Mouse (Mus musculus): ENCODE measurements at regions not wholly inside any gene's neighbourhood (a gene's known extent, or its start where the extent isn't known, plus 50 kb on each side); places are given as distances from the start of the nearest gene placed in this dataset.

DNA sequence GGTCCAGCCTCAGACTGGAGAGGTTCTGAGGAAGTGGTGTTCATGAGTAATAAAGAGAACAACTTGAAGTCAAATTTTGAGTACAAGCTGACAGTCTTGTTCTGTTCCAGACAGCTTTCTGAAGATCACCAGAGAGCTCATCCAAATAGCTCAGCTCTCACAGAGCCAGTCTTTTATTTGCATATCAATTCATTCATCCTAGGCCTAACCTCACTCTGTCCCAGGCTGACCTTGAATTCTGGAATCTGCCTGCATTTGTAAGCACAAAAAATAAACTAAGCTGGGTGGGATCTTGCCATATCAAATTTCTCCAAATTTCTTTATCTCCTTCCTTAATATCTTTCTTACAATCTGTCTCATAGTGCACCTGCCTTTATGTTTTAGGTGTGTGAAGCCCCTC lies 362.9 kb upstream of the Dmac1 start:
- Histone ChIP-seq H3K27ac (no peak overlapping the region), H3K4me1 (ENCODE audit: insufficient read depth, low read length) (no peaks in the 10 kb centered on the region), H3K9ac (replicated peaks; ENCODE audit: low read length) (no peak overlapping the region), H3K4me3 (ENCODE audit: low read length) (no peak overlapping the region), H3K4me2 (ENCODE audit: low read depth, low read length) (no peak overlapping the region), H3K9me3 (ENCODE audit: low read length) (peaks cover 3% of the 10 kb centered on the region; the same call in 1 of the 2 replicates), H3K27me3 (ENCODE audit: insufficient read depth, low read length) (no peaks in the 10 kb centered on the region), H3K36me3 (ENCODE audit: insufficient read depth, low read length) (no peaks in the 10 kb centered on the region)
- ATAC-seq (no peak), DNase-seq (ENCODE audit: low spot score) (no peak)
- TF ChIP-seq CTCF (IDR thresholded peaks at IDR 0.05; ENCODE audit: low read depth) = no peak

GRCm38 (mm10) chr4:75636627-75637026 lies 358.5 kb upstream of the Dmac1 start:
- no peaks in the 10 kb centered on the region for H3K36me3 ChIP-seq (ENCODE audit: insufficient read depth, low read length)
- ATAC-seq = peak; percentile 40; the same call in 1 of the 2 replicates
- 52% methylated on average over 1 of the region's 1 CpGs for WGBS
- no peaks in the 10 kb centered on the region for H3K4me1 ChIP-seq (ENCODE audit: insufficient read depth, low read length)
- H3K4me3 ChIP-seq (ENCODE audit: low read length) = no peak overlapping the region
- DNase-seq (ENCODE audit: low spot score) = peak; percentile 30
- TF ChIP-seq CTCF (IDR thresholded peaks at IDR 0.05; ENCODE audit: low read depth) = no peak
- H3K4me2 ChIP-seq (ENCODE audit: low read depth, low read length) = no peak overlapping the region
- no peaks in the 10 kb centered on the region for H3K27me3 ChIP-seq (ENCODE audit: insufficient read depth, low read length)
- peaks cover 2% of the 10 kb centered on the region; the same call in 1 of the 2 replicates for H3K9me3 ChIP-seq (ENCODE audit: low read length)
- H3K27ac ChIP-seq = no peak overlapping the region
- no peak overlapping the region for H3K9ac ChIP-seq (replicated peaks; ENCODE audit: low read length)

DNA sequence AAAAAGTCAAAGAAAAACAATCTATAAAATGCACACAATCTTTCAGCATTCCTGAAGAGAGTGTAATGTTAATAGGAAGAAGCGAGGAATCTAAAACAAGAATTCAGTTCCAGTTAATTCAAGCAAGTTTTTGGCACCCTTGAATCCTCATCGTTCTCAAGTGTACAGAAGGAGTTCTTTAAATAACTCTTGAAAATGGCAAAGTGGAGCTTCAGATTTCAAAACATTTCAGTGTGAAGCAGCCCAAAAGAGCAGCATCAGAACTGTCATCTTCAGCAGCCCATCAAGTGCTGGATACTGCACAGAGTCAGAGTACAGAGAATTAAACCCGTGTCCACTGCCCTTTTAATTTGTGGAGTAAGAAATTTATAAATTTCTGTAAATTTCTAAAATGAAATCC lies 311.8 kb upstream of the Dmac1 start:
- Histone ChIP-seq H3K4me2 (ENCODE audit: low read depth, low read length) (no peak overlapping the region), H3K9me3 (ENCODE audit: low read length) (no peaks in the 10 kb centered on the region), H3K36me3 (ENCODE audit: insufficient read depth, low read length) (no peaks in the 10 kb centered on the region), H3K27me3 (ENCODE audit: insufficient read depth, low read length) (no peaks in the 10 kb centered on the region), H3K27ac (no peak overlapping the region), H3K4me1 (ENCODE audit: insufficient read depth, low read length) (no peaks in the 10 kb centered on the region), H3K4me3 (ENCODE audit: low read length) (no peak overlapping the region), H3K9ac (replicated peaks; ENCODE audit: low read length) (no peak overlapping the region)
- no peak for TF ChIP-seq CTCF (IDR thresholded peaks at IDR 0.05; ENCODE audit: low read depth)
- WGBS = 75% methylated on average over 3 of the region's 3 CpGs
- ATAC-seq (no peak), DNase-seq (ENCODE audit: low spot score) (no peak)

GRCm38 (mm10) chr4:75588095-75588875 lies 310.2 kb upstream of the Dmac1 start:
- Histone ChIP-seq H3K9me3 (ENCODE audit: low read length) (no peaks in the 10 kb centered on the region), H3K36me3 (ENCODE audit: insufficient read depth, low read length) (no peaks in the 10 kb centered on the region), H3K4me2 (ENCODE audit: low read depth, low read length) (no peak overlapping the region), H3K4me1 (ENCODE audit: insufficient read depth, low read length) (no peaks in the 10 kb centered on the region), H3K27me3 (ENCODE audit: insufficient read depth, low read length) (no peaks in the 10 kb centered on the region), H3K9ac (replicated peaks; ENCODE audit: low read length) (no peak overlapping the region), H3K27ac (no peak overlapping the region), H3K4me3 (ENCODE audit: low read length) (no peak overlapping the region)
- WGBS = 40% methylated on average over 6 of the region's 6 CpGs
- ATAC-seq (no peak), DNase-seq (ENCODE audit: low spot score) (no peak)
- TF ChIP-seq CTCF (IDR thresholded peaks at IDR 0.05; ENCODE audit: low read depth) = no peak

DNA sequence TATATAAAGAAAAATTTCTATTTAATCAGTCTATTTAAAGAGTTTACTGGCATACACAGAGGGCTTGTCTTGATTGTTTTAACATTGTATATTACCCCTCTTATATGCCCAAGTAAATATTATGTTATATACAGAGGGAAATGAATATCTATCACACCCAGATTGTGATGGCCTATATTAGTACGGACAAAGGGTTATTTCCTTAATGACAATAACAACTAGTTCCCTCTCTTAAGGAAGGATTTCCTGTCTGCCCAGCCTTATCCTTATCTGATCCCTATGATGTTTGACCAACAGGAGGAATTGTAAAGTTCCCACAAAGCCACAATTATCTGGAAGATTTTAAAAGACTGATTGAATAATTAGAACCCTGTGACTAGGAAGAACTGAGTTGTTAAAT lies 301.8 kb upstream of the Dmac1 start:
- no peak for DNase-seq (ENCODE audit: low spot score)

DNA sequence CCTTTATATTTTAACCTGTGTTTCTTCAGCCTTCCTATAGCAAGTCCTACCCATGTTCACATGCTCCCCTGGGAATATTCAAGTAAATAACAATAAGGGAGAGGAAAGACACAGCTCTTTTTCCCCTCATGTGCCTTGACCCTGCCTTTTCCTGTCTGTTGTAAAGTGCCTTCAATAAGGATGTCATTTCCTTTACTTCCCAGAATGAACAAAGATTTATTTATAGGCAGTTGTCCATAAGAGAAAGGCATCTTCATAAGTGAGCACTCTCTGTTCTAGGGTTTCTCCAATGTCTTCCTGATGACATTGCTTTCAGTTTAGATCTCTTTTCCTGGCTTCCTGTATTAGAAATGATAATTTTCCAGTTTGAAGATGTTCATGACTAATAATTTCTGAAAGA lies 294.5 kb upstream of the Dmac1 start:
- no peak for DNase-seq (ENCODE audit: low spot score)
- Histone ChIP-seq H3K27ac (no peak overlapping the region), H3K9me3 (ENCODE audit: low read length) (no peaks in the 10 kb centered on the region)

More for the DNA sequence above, 301.8 kb upstream of the Dmac1 start:
- no peak for TF ChIP-seq CTCF (IDR thresholded peaks at IDR 0.05; ENCODE audit: low read depth)
- Histone ChIP-seq H3K4me1 (ENCODE audit: insufficient read depth, low read length) (no peaks in the 10 kb centered on the region), H3K36me3 (ENCODE audit: insufficient read depth, low read length) (no peaks in the 10 kb centered on the region), H3K4me2 (ENCODE audit: low read depth, low read length) (no peak overlapping the region), H3K9ac (replicated peaks; ENCODE audit: low read length) (no peak overlapping the region), H3K9me3 (ENCODE audit: low read length) (no peaks in the 10 kb centered on the region), H3K4me3 (ENCODE audit: low read length) (no peak overlapping the region), H3K27me3 (ENCODE audit: insufficient read depth, low read length) (no peaks in the 10 kb centered on the region), H3K27ac (no peak overlapping the region)
- ATAC-seq = no peak
- 92% methylated on average over 1 of the region's 1 CpGs for WGBS

GRCm38 (mm10) chr4:75567630-75568029 lies 289.5 kb upstream of the Dmac1 start:
- no peak overlapping the region for H3K9ac ChIP-seq (replicated peaks; ENCODE audit: low read length)
- TF ChIP-seq CTCF (IDR thresholded peaks at IDR 0.05; ENCODE audit: low read depth) = no peak
- no peak overlapping the region for H3K4me3 ChIP-seq (ENCODE audit: low read length)
- no peaks in the 10 kb centered on the region for H3K36me3 ChIP-seq (ENCODE audit: insufficient read depth, low read length)
- no peak overlapping the region for H3K27ac ChIP-seq
- 85% methylated on average over 2 of the region's 2 CpGs for WGBS
- DNase-seq (ENCODE audit: low spot score) = no peak
- H3K4me1 ChIP-seq (ENCODE audit: insufficient read depth, low read length) = no peaks in the 10 kb centered on the region
- H3K9me3 ChIP-seq (ENCODE audit: low read length) = no peaks in the 10 kb centered on the region
- ATAC-seq = no peak
- no peak overlapping the region for H3K4me2 ChIP-seq (ENCODE audit: low read depth, low read length)
- H3K27me3 ChIP-seq (ENCODE audit: insufficient read depth, low read length) = no peaks in the 10 kb centered on the region

More for the DNA sequence above, 294.5 kb upstream of the Dmac1 start:
- Histone ChIP-seq H3K9ac (replicated peaks; ENCODE audit: low read length) (no peak overlapping the region), H3K4me3 (ENCODE audit: low read length) (no peak overlapping the region), H3K27me3 (ENCODE audit: insufficient read depth, low read length) (no peaks in the 10 kb centered on the region), H3K36me3 (ENCODE audit: insufficient read depth, low read length) (no peaks in the 10 kb centered on the region), H3K4me1 (ENCODE audit: insufficient read depth, low read length) (no peaks in the 10 kb centered on the region), H3K4me2 (ENCODE audit: low read depth, low read length) (no peak overlapping the region)
- TF ChIP-seq CTCF (IDR thresholded peaks at IDR 0.05; ENCODE audit: low read depth) = no peak
- no peak for ATAC-seq
